Mouse (Mus musculus) megakaryocyte progenitor cell, adult 5-6 weeks (primary cell): ENCODE measurements around the gene Nck1. TPM values are rescaled to one million over a fixed set of nuclear protein-coding genes. Genes with fewer than 3 reads are reported as not detected.

ENCODE experiments used
- ATAC-seq: replicated peaks from 2 replicates; pipeline ENCODE4 v1.8.0; 2016; ENCODE audit warnings: mild to moderate bottlenecking, moderate TSS enrichment, inconsistent platforms; ENCODE audit not compliant: poor library complexity
- total RNA-seq, 2 experiments: library from RNA; stranded (forward) in 1 of 2; stranded (reverse) in 1 of 2; fragments of 157-497, 149-512 nt in 1 of 2; fragments of 200-1000 nt in 1 of 2; gene quantifications; 2 replicates each; pipeline versions ENCODE4 v1.2.3 to v1.2.4; 2015 to 2017

The Nck1 gene
- total RNA-seq, 2 experiments from 2014 or later, result 46.4 to 56.5 TPM

DNA sequence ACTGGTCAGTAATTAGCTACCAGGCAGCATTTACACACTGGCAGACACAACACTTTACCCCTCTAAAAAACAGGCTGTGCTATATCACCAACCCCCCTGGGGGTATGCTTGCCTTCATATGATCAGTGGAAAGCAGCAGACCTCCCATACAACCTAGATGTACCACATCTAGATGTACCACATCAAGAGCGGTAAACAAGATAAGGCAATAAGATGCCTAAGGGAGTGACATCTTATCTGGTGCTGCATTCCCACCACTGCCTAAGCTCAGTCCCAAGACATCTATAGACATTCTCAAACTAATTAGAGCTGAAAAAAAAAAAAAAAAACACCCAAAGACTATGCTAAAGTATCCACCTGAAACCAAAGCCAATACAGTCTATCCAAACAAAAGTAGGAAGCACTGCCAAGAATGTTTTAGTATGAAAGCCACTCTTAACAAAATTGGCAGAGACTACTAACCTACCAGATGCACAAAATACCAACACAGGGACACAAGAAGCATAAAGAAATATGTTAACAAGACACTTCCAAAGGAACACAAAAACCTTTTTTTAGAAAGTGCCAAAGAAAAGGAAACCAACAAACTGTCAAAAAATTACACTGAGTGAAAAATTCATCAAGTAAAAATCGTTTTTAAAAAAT is 10.2 kb downstream of the Nck1 start:
- no peak for ATAC-seq

DNA sequence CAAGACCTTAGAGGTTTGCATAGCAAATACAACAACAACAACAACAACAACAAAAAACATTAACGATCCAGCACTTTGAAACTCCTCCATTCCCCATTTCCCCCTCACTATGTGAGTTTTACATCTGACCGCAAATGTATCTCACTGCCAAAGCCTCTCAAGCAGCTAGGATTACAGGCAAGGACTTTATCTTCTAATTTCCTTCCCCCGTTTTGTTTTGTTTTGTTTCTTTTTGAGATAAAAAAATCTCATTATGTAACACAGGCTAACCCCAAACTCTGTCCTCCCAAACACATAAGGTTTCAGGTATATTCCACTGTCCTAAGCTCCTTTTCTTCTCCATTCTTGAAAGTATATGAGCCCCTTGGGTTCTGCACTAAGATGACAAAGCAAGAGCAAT is 11.2 kb downstream of the Nck1 start:
- no peak for ATAC-seq

DNA sequence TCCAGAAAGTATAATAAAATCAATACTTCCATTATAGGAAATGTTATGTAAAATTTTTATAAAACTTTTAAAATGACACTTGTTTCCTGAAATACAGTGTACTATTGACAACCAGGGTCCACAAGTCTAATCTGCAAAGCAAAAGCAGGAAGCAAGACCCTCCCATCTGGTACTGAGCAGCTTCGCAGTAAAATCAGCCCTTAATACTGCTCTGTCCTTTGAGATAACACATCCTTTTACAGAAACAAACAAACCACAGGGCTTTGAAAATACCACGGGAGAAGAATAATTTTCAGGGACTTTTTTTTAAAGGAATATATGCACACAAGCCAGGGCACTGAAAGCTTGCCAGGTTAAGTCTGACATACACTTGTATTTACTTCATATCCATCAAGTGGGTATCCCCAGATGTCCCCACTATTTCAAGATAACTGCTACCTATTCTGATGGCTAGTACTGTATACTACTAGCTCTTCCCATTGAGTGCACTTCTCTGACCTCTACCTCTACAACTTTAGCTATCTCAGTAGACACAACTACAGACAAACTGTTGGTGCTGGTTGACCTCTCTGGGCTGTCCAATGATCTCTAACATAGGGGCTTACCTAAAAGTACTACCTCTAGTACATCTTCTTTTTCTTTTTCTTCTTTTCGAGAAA is 13.0 kb downstream of the Nck1 start:
- ATAC-seq, result peak; percentile 27; the same call in 1 of the 2 replicates

DNA sequence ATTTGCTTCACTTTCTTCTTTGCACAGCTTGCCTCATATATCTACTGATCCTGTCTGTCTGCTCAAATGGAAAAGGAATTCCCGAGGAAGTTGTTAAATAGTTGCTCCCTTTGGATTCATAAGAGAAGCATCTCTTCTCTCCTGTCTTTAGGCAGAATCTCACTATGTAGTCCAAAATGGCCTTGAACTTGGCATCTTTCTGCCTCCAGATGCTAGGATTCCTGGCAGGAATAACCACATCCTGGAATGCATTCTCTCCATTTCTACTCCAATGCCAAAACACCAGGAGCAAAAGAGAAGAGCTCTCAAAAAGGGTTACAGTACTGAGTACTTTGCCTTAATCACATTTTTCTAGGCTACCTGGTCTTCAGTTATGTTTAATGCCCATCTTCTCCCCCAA is 14.6 kb downstream of the Nck1 start:
- ATAC-seq, result no peak

DNA sequence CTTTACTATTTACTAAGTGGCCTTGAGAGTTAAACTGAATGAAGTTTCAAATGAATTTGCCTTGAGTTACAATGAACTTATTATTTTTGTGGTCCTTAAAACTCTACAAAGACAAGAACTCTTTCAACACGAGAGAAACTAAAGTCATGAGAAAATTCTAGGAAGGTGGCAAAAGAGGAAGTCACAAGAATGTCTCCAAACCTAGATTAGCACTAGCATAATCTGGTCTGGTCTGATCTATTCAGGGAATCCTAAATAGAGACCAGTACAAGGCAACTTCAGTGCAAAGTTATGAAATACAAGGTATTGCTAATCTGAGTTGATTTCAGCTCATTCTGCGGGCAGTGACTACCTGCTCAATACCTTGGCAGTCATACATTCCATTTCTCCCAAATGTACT is 20.7 kb downstream of the Nck1 start:
- no peak for ATAC-seq

DNA sequence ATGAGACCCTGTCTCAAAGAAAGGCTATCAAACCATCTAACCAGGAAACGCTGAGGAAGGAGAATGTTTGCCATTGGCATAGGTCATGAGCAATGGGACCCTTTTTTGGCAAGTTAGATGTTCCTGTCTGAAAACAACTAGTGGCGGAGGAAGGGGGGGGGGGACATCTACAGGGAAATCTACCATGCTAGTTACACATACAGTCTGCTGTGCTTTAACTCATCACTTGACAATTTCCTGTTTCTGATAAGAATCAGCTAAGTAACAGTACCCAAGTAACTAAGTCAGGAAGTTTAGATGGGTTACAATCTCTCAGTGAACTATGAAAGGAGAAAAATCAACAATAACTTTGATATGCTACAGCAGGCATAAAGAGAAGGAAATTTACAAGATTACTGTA is 23.9 kb downstream of the Nck1 start:
- no peak for ATAC-seq

DNA sequence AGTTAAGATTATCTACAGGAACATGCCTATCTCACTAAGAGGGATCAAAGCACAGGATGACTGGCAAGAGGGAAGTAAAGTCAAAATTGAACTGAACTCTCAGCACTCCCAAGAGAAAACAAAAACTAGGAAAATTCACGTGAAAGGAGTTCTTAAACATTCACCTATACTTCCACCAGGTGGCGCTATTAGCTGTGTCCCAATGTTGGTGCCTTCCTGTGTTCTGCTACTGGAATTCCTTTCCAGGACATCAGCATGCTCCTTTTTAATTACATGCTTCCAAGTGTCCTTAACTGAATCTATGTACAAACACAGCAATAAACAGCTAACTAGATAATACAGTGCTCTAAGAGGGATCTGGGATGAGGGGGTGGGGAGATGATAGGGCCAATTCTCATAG is 25.3 kb downstream of the Nck1 start:
- peak; percentile 72 for ATAC-seq

DNA sequence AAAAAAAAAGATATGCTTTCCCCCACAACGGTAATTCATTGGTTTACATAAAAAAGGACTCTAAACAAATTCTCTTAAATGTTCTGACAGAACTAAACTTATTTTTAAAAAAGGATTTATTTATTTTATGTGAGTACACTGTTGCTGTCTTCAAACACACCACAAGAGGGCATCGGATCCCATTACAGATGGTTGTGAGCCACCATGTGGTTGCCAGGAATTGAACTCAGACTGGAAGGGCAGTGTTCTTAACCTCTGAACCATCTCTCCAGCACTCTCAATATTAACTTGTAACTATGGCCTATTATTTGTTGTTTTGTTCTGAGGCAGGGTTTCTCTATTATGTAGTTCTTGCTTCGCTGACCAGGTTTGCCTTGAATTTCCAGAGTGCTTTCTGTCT is 25.9 kb downstream of the Nck1 start:
- ATAC-seq, result peak; percentile 31; the same call in 1 of the 2 replicates

DNA sequence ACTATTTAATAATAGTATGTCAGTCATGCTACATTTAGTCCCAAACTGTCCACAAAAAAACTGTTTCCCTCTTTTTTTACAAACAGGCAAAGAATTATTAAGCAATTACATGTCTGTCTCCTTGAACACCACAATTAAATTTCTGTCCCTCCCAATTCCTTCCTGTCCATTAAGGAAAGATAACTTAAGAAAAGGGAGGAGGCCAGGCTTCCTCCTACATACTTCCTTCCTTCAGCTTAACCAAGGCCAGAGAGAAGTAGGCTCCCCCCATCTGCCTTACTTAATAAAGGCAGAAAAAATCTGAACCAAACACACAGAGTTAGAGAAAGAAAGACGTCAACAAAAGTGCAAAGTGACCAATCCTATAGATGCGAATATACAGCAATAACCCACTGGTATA is 38.4 kb downstream of the Nck1 start:
- peak; percentile 54 for ATAC-seq

DNA sequence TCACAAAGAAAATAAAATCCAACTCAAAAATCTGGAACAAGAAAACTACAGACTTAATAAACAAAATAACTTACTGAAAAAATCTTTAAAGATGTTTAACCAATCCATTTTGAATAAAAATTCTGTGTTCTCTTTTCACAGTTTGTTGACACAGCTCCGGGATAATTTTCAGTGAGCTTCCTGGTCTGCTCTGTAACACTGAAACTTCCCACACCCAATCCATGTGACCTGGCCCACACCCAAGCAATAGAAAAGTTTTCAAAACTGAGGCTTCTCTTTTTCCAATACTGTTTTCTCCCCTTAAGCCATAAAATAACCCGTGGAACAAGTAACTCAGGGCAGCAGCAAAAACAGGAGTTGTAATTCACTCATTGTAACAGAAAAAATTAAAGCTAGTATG is 39.3 kb downstream of the Nck1 start:
- ATAC-seq, result no peak

DNA sequence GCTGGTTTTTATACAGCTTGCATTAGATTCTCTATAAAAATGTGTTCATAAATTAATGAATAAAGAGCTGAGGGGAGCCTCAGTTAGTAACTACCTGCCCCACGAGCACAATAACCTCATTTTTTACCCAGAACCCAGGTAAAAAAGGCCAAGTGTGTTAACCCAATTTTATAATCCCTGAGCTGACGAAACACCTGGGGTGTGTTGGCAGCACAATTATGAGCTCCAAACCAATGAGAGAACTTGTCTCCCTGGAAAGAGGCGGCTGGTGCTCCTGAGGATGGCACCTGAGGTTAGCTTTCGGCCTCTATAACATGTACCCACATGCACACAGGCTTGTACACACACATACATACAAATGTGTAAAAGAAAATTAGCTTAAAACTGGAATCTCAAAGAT is 40.4 kb downstream of the Nck1 start:
- ATAC-seq, result no peak

DNA sequence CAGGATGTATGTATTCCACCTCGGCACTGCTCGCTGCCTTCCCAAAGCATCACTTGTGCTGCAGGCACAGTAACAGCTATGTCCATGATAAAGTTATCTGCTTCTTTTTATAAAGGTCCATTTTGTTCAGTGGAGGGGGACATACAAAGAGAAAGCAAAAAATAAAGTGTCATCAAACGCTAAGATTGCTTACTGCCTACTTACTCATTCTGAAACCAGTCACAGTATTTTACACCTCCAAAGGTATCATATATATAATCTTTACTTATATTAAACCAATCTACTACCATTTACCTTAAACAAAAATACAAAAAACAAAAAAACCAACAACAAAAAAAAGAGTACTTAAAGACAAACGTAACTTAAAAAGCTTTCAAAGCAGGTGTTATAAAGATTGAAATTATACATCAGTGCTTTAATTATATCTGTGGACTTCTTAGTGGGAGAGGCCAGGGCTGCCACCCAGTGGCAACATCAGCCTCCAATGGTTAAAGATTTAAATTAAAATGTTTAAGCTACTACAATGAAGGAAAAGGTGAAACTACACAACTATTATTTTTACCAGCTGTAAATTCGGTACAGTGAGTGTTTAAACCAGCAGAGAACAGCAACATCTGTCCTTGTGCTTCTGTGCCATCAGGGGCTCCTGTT is 52.2 kb downstream of the Nck1 start:
- no peak for ATAC-seq

DNA sequence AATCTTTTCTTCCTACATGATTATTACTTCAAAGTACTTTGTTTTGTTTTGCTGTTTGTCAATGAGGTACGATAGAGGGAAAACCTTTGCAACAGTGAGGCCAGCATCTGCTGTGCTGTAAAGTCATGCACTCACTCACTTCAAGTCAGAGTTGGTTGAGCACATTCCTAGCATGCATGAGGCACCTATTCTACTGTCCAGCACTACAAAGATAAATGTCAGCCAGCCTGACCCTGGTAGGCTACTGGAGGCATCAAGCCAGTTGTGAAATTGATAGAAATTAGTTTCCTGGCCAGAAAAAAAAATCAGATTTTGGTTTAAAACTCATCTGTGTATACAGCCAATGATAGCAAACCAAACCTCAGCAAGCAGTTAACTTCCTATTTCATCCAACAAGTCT is 54.5 kb downstream of the Nck1 start:
- ATAC-seq, result no peak

DNA sequence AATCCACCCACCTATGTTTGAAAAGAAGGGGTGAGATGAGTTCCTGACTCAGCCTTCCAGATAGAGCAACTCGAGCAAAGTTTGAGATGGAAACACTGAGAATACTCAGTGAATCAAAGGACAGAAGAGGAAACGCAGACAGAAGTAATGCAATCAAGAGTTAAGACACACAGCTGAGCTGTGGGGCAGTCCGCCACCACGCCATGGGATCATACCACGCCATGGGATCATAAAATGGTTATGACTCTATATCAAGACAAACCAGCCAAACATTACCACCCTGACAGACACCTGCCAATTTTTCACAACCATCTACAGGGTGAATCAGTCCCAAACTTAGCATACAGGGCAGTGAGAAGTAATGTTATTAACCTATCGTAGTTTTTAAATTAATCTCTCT is 57.0 kb downstream of the Nck1 start:
- ATAC-seq, result 0 out of 2 replicates have a peak, but pooled peaks have one; percentile 34

DNA sequence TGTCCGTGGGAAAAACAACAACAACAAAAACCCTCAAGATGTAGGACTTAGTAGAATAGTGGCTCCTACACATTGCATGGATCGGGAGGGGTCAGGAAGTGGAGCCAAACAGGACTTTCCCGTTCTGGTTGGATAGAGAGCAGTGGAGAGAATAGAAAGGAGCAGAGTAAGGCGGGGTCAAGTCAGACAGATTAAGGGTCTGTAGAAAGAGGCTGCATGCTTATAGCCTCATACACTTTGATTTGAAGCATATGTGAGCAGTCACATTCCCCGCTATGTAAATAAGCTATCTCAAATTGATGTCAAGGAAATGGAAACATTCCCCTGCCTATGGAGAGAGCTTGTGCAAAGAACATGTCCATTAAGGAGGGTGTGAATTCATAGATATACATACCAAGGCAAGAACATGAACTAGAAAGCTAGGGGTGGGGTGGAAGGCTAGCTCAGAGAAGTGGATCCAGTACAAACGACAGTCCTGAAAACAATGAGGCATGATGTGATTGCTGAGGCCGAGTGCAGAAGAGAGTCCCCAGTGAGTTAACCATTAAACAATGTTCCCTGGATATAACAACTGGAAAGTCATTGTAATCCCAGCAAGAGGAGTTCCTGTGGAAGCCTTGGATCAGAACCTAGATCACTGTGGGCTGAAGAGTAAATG is 57.7 kb downstream of the Nck1 start:
- no peak for ATAC-seq

DNA sequence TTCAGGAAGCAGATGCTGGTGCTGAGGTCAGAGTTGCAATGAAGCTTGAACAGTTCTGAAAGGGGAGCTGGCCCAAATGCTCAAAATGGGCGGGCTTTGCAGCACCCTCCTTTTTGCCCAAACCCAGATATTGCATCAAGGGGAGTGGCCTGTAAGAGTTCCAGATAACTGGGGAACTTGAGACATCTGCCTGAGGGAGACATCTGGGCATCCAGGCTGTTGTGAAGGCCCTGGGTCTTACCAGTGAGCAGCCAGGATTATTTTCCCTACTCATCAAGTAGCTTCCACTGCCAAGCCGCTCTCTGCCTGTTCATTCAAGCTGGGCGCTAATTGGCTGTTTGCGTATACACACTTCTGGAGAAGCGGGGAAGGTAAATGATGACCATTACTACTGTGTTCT is 59.5 kb downstream of the Nck1 start, which contains the start of gene Il20rb:
Gene Il20rb, minus strand, starts transcription at position 358 of the 400 bp plus-strand sequence.
- peak; percentile 57 for ATAC-seq

DNA sequence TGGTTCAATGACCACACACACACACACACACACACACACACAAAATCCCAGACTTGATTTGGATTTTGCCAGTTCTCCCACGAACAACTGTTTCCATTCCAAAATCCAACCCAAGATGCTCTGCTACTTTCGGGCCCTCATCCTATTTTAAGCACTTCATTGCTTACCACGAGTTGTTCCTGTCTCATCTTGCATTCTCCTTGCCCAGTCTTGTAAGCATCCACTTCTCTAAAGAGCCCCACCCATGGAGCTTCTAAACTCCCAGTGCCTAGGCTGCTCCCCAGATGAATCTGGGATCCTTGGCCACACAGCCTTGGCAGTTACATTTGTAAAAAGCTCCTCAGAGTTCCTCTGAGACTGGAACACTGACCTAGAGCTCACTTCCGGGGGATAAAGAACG is 62.6 kb downstream of the Nck1 start:
- ATAC-seq, result no peak

DNA sequence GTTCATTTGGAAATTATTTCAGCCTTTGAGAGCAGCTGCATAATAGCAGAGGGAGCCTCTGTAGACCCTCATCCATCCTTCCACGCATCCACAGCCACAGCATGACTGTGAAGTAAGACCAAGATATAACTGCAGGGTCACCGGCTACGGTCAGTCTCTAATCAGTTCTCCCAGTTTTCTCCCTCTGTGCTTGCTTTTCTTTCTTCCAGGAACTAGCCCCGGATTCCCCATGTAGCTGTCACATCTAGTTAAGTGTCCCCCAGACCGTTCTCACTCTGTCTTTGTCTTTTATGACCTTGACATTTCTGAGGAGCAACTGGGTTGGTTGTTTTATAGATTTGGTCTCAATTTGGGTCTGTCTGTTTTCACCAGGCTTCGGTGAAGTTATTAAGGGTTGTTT is 64.3 kb downstream of the Nck1 start:
- ATAC-seq, result no peak

DNA sequence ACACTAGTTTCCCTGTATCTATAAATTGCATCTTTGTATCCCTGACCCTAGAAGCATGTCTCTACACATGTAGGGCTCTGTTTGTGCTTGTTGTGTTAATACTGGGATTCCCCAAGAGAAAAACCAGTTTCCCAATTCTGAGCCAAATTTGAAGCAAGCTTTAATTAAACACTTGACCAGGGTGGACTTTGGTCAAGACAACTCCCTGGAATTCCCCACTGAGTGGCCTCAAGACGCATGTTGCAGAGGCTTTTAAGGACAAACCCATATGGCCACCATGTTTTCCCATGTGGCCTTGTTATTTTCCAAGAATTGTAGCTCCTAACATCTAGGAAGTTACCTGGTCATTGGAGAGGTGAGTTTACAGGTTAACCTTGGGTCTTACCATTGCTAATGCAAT is 71.9 kb downstream of the Nck1 start:
- ATAC-seq, result no peak

DNA sequence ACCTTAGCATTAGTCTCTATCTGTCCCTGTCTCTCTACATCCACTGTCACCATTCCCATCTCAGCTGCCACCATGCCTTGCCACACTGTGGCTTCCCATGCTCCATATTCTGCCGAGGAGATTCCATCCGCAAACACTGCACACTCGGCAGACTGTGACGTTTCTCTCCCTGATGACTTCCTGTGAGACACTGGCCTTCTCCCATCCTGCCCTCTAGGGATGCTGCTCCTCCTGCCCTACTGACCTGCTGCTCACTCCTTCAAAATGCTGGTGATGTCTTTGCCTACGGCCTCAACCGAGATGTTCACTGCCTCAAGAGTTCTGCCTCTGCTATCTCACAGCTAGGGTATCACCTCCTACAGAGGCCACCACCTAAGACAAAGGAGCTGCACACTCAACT is 72.6 kb downstream of the Nck1 start:
- no peak for ATAC-seq

DNA sequence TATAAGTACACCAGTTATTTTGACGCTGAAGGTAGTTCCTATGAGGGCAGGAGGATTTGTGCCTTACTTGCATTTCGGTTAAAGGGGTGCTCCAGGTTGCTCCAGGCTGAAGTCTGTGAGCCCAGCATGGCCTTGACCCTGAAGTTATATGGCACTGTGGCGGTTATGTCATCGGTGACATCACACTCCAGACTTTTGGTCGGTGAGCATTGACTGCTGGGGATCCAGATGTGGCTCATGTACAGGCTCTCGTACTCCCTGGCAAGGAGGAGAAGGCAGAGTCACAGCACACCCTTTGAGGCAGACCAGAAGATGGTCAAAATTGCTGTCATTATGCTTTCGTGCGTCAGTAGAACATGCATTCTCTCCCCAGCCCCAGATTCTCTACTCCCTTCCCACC is 73.0 kb downstream of the Nck1 start:
- ATAC-seq, result no peak

DNA sequence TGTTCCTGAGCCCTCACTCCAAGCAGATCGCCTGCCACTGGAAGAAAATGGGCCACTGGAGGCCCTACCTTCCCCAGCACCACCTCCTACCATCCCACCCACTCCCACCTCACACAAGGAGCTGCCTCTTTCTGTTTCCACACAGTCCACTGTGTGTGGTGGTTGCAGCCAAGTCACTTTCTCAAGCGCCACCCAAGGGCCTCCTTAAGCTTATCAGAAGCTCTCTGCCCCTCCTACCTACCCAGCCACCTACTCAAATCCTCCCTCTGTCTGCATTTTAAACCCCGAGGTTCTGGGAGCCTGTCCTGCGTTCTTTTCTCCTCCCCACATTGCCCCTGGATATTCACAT is 74.4 kb downstream of the Nck1 start:
- ATAC-seq, result no peak
